Mouse (Mus musculus): Measurements from ENCODE around the gene C1qbp.

DNA sequence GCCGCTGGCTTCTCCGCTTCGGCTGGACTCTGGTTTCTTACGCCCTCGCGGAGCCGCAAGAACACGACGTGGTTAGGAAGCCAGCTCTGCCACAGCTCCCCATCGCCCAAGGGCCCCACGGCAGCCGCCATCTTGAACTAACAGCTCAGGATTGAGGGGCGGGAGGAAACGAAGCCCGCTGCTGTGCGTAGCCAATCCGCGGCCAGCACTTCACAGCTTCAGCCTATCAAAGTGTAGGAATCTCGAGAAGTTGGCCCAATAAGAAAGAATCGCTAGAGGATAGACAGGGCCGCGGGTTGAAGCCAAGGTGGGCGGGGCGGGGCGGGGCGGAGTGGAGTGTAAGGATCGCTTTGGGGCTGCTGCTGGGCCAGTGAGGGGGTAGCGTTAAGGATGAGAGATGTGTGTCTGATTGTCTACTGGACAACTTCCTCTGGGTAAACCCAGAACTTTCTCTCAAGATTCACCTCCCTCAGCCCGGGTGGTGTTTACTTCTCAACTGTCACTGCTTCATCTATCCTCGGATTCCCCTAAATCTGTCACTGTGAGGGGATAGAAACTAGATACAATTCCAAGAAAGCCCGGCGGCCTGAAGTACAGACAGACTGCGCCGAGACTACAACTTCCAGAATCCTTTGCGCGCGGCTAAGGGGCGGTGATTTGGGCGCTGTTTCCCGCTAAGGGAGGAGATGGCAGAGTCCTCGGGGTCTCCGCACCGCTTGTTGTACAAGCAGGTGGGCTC is 12.8 kb downstream of the C1qbp start, which contains the start of the genes Nup88 and Rpain:
- TF ChIP-seq POLR2A (IDR thresholded peaks at IDR 0.05; ENCODE audit: insufficient read depth, low read depth, low read length): peak; percentile 84
- no peak for TF ChIP-seq CTCF (IDR thresholded peaks at IDR 0.05)
- 0 out of 2 replicates have a peak, but pooled peaks have one; percentile 39 for TF ChIP-seq EP300 (IDR thresholded peaks at IDR 0.05; ENCODE audit: insufficient read depth, low read depth, low read length)

All from heart, adult 2 months (tissue).